Mouse (Mus musculus): ENCODE data around the gene Zc3h8. TPM values are rescaled to one million over a fixed set of nuclear protein-coding genes. Genes with fewer than 3 reads are reported as not detected.

Gene Zc3h8
- polyA plus RNA-seq, 1 experiment: 0.30 TPM

DNA sequence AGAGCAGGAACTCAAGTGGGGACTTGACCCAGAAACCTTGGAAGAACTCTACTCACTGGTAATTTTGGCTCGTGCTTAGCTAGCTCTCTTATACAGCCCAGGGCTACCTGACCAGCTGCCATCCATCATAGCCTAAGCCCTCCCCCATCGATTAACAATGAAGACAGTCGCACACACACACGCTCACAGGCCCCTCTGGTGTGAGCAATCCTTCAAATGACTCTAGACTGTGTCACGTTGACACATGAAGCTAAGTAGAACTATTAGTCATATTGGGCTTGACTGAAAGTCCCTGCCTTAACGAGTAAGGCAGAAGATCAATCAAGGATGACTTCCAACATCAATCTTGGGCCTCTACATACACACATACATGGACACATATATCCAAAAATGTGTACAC is 41.0 kb downstream of the Zc3h8 start:
- H3K4me3 ChIP-seq (replicated peaks): no peak overlapping the region
- H3K36me3 ChIP-seq (replicated peaks; ENCODE audit: low read length): no peaks in the 10 kb centered on the region
- no peak for TF ChIP-seq FLI1 (IDR thresholded peaks at IDR 0.05; ENCODE audit: low read length)
- no peak for TF ChIP-seq GATA1 (IDR thresholded peaks at IDR 0.05; ENCODE audit: borderline replicate concordance, low read length)
- peaks cover 3% of the 10 kb centered on the region for H3K27me3 ChIP-seq (replicated peaks)
- no peaks in the 10 kb centered on the region for H3K4me1 ChIP-seq
- H3K9me3 ChIP-seq: peaks cover 33% of the 10 kb centered on the region

DNA sequence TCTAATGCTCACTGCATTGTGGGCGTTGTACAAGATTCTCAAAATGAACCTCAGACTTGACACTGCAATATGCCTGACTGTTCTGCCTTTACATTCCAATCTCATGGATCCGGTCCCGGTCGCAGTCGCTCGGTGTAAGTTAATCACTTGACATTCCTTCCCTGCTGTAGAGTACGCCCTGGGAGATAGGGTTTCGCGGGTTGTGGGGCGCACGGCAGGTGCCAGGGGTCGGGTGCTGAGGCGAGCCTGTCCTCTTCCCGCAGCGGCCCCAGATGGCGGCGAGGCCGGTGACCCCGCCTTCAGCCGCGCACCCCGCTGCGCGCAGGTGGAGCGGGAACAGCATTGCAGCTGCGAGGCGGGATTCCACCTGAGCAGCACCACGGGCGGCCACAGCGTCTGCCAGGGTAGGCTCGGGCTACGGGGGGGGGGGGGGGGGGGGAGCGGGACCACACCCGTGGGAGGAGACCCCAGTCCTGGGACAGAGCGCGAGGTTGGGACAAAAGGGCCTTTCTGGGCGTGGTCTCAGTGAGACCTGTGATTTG is 51.6 kb downstream of the Zc3h8 start:
- Histone ChIP-seq H3K36me3 (replicated peaks; ENCODE audit: low read length) (no peaks in the 10 kb centered on the region), H3K27me3 (replicated peaks) (peaks cover 42% of the 10 kb centered on the region), H3K4me3 (replicated peaks) (peak overlapping the region; percentile 42), H3K9me3 (peaks cover 20% of the 10 kb centered on the region), H3K4me1 (peaks cover 4% of the 10 kb centered on the region)
- no peak for TF ChIP-seq FLI1 (IDR thresholded peaks at IDR 0.05; ENCODE audit: low read length)
- TF ChIP-seq GATA1 (IDR thresholded peaks at IDR 0.05; ENCODE audit: borderline replicate concordance, low read length): no peak

DNA sequence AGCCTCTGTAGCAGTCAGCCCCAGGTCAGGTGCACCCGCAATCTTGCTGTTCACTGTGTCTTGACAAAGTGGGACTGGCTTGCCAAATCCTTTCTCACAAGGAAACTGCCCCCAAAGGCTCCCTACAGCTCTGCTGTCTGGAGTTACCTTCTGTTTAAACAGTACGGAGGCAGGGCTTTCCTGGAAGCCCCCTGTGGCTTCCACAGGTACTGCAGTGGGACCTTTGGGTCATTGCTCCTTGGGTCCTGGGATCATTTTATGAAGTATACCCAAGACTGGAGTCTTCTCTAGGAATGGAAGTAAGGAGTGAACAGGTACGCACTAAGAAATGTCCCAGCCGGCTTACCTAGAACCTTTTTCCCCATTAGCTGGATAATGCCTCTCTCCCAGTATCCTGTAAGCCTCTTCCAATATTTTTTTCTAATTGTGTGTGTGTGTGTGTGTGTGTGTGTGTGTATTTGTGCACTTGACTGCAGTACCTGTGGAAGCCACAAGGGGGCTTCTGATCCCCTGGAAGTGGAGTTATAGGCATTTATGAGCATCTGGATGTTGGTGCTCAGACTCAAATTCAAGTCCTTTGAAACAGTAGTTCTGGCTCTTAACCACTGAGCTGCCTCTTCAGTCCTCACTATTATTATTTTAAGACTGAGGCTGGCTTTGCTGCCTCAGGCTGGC is 53.1 kb downstream of the Zc3h8 start:
- peaks cover 20% of the 10 kb centered on the region for H3K9me3 ChIP-seq
- no peak for TF ChIP-seq GATA1 (IDR thresholded peaks at IDR 0.05; ENCODE audit: borderline replicate concordance, low read length)
- TF ChIP-seq FLI1 (IDR thresholded peaks at IDR 0.05; ENCODE audit: low read length): no peak
- H3K27me3 ChIP-seq (replicated peaks): peaks cover 39% of the 10 kb centered on the region
- H3K36me3 ChIP-seq (replicated peaks; ENCODE audit: low read length): no peaks in the 10 kb centered on the region
- no peak overlapping the region for H3K4me3 ChIP-seq (replicated peaks)
- peaks cover 4% of the 10 kb centered on the region for H3K4me1 ChIP-seq

DNA sequence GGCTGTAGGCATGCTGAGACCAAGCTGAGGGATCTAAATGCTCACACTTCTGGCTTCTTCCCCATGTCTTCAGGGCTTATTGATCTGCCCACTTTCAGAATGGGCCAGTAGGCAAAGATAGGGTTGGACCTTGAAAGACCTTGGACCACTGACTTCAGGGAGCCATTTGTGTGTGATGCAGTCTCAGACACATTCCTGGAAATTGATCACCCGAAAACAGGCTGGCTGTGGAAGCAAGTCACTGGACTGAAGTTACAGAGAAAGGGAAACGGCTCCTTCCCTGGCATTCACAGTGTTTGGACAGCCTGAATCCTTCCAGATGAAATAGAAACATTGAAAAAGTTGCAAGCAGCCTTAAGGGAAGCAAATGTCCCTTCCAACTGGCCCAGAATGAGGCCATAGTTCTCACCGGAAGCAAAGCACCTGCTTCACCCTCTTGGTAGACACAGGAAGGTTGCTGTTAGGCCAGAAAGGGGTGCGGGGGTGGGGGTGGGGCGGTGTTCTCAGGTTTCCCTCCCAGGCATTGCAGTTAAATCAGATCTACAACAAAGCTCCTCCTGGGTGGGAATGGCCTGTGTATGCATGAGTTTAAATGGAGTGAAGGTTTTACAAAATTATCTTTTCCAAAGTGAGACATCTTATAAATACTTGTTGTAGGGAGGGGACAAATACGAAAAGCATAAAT is 55.9 kb downstream of the Zc3h8 start:
- no peak overlapping the region for H3K4me3 ChIP-seq (replicated peaks)
- TF ChIP-seq GATA1 (IDR thresholded peaks at IDR 0.05; ENCODE audit: borderline replicate concordance, low read length) (no peak), FLI1 (IDR thresholded peaks at IDR 0.05; ENCODE audit: low read length) (no peak)
- H3K36me3 ChIP-seq (replicated peaks; ENCODE audit: low read length): no peaks in the 10 kb centered on the region
- peaks cover 13% of the 10 kb centered on the region; the same call in 1 of the 2 replicates for H3K9me3 ChIP-seq
- peaks cover 4% of the 10 kb centered on the region for H3K4me1 ChIP-seq
- peaks cover 27% of the 10 kb centered on the region for H3K27me3 ChIP-seq (replicated peaks)

DNA sequence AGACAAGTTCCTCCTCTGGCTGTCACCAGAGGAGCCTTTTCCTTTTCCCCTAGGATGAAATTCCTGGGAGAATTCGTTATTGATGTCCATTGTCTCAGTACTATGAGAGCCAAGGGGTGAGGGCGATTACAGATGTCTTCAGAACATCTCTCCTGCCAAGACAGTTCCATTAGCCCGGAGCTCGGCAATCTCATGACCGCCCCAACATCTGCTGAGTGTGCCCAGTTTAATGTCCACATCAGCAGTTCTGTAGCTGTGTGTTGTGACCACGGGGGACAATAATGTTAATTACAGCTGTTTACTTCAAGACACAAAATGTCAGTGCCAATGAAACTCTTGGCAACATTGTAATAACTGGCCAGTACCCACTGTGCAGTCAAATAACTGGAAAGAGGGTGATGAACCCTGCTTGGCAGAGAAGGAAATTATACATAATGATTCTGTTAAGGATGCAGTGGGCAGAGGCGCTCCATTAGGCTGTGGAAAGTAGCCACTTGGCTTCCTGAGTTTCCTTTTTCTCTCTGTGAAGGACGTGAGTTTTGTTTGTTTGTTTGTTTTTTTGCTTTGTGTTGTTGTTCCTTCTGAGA is 58.6 kb downstream of the Zc3h8 start:
- Histone ChIP-seq H3K36me3 (replicated peaks; ENCODE audit: low read length) (no peaks in the 10 kb centered on the region), H3K4me1 (no peaks in the 10 kb centered on the region), H3K4me3 (replicated peaks) (no peak overlapping the region), H3K9me3 (no peaks in the 10 kb centered on the region), H3K27me3 (replicated peaks) (peaks cover 21% of the 10 kb centered on the region)
- TF ChIP-seq GATA1 (IDR thresholded peaks at IDR 0.05; ENCODE audit: borderline replicate concordance, low read length): no peak

GRCm38 (mm10) chr2:128881236-128881635 is 62.6 kb downstream of the Zc3h8 start:
- Histone ChIP-seq H3K4me3 (replicated peaks) (no peak overlapping the region), H3K36me3 (replicated peaks; ENCODE audit: low read length) (no peaks in the 10 kb centered on the region), H3K27me3 (replicated peaks) (peaks cover 22% of the 10 kb centered on the region), H3K4me1 (no peaks in the 10 kb centered on the region), H3K9me3 (no peaks in the 10 kb centered on the region)
- TF ChIP-seq FLI1 (IDR thresholded peaks at IDR 0.05; ENCODE audit: low read length) (no peak), GATA1 (IDR thresholded peaks at IDR 0.05; ENCODE audit: borderline replicate concordance, low read length) (no peak)

Other genes starting within 250 kb of the Zc3h8 start
- 1.3 TPM in 1 of 2 replicates, not detected in the other for gene Mertk, start 245.1 kb downstream of the Zc3h8 start, polyA plus RNA-seq (2012; ENCODE audit: insufficient read depth, low replicate concordance)
- 1.1 and 1.9 TPM in 2 replicates for gene Tmem87b, start 126.0 kb downstream of the Zc3h8 start, polyA plus RNA-seq (2012; ENCODE audit: insufficient read depth, low replicate concordance)
- not detected in 2 replicates for gene Fbln7, start 81.1 kb downstream of the Zc3h8 start, polyA plus RNA-seq (2012; ENCODE audit: insufficient read depth, low replicate concordance)
- gene Zc3h6, start 23.3 kb upstream of the Zc3h8 start, polyA plus RNA-seq (2012; ENCODE audit: insufficient read depth, low replicate concordance): 1.2 and 3.1 TPM in 2 replicates
- 5.8 and 7.2 TPM in 2 replicates for gene Gm10762, start 23.6 kb upstream of the Zc3h8 start, polyA plus RNA-seq (2012; ENCODE audit: insufficient read depth, low replicate concordance)
- gene Vinac1, start 104.1 kb upstream of the Zc3h8 start, polyA plus RNA-seq (2012; ENCODE audit: insufficient read depth, low replicate concordance): not detected in 2 replicates
- 0.32 and 1.1 TPM in 2 replicates for gene Ttl, start 121.9 kb upstream of the Zc3h8 start, polyA plus RNA-seq (2012; ENCODE audit: insufficient read depth, low replicate concordance)
- gene Polr1b, start 156.9 kb upstream of the Zc3h8 start, polyA plus RNA-seq (2012; ENCODE audit: insufficient read depth, low replicate concordance): 1.9 and 2.2 TPM in 2 replicates
- 6.1 and 19.5 TPM in 2 replicates for gene Chchd5, start 185.6 kb upstream of the Zc3h8 start, polyA plus RNA-seq (2012; ENCODE audit: insufficient read depth, low replicate concordance)

Data from megakaryocyte, embryonic 14.5 days (primary cell).